Mouse (Mus musculus) gastrocnemius, postnatal 4 days (tissue): ENCODE data around the gene Olfr668. TPM values are rescaled to one million over a fixed set of nuclear protein-coding genes. Genes with fewer than 3 reads are reported as not detected.
"Not testable (repeated sequence)": the region's sequence is repeated elsewhere in the genome, so short reads cannot be mapped to it uniquely, and the experiment has no call there.

Experiments used
- DNase-seq, 2 experiments: peaks; one replicate each; pipeline ENCODE4 v3.0.0; 2021 to 2022; ENCODE audit warnings: low spot score in 2 of 2, mixed read lengths in 2 of 2
- long read RNA-seq, 2 experiments: library from polyadenylated mRNA; stranded (forward); transcript quantifications; one replicate each; pipeline ENCODE4 v2.0.0; 2021
- total RNA-seq, 2 experiments: library from RNA; stranded (reverse); gene quantifications; 2 replicates each; pipeline ENCODE4 v1.2.3; 2021

Gene Olfr668
- not detected for total RNA-seq
- long read RNA-seq, experiment 1: 0 reads
- long read RNA-seq, experiment 2: 0 reads

GRCm38 (mm10) chr7:104927957-104928356, at the start of gene Olfr668:
Gene Olfr668, minus strand, starts transcription at chr7:104928057.
- no peak for DNase-seq

DNA sequence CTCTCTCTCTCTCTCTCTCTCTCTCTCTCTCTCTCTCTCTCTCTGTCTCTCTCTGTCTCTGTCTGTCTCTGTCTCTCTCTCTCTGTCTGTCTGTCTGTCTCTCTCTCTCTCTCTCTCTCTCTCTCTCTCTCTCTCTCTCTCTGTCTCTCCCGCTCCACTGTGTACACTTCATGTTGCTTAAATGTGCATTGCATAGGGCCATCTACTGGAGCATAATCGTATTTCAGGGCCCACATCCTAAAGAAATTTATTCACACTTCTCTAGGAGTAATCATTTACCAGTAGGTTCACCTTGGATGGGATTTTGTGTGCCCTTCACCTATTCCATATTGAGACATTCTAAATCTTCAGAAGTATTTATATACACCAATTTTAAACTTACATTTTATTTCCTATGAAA, 44.6 kb upstream of the Olfr668 start:
- DNase-seq: not testable (repeated sequence)

GRCm38 (mm10) chr7:104962520-104962919, 34.7 kb upstream of the Olfr668 start, which contains the start of gene Olfr670:
Gene Olfr670, minus strand, starts transcription at chr7:104962620.
- no peak for DNase-seq

DNA sequence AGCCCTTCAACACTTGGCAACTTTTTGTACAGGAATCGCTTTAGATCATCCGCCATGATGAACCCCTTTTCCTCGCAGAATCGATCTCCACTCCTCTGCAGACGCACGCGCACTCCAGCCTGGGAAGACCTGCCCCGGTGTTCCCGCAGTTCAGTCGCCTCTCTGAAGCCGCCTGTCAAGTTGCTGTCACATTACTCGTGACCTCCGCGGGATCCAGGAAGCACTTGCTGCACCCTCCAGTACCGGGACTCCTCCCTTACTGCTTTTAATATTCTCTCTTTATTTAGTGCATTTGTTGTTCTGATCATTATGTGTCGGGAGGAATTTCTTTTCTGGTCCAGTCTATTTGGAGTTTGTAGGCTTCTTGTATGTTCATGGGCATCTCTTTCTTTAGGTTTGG, 22.4 kb upstream of the Olfr668 start:
- not testable (repeated sequence) for DNase-seq

DNA sequence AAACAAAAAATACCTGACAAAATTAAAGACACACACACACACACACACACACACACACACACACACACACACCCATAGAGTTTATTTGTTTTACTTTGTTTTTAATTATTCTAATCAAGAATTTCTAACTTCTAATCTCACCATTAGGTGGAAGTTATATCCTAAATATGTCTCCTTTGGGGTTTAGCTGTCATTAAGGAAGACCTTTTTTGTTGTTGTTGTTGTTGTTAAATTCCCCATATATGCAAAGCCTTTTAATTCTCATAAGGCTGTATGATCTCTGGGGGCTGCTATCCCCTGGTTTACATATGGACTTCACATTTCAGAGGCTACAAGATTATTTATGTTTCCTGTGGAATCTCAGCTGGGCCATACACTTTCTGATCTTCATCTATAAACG, 6.1 kb upstream of the Olfr668 start, which contains the start of gene Olfr669:
Gene Olfr669, plus strand, starts transcription at position 301 of the 400 bp plus-strand sequence.
- DNase-seq: no peak

DNA sequence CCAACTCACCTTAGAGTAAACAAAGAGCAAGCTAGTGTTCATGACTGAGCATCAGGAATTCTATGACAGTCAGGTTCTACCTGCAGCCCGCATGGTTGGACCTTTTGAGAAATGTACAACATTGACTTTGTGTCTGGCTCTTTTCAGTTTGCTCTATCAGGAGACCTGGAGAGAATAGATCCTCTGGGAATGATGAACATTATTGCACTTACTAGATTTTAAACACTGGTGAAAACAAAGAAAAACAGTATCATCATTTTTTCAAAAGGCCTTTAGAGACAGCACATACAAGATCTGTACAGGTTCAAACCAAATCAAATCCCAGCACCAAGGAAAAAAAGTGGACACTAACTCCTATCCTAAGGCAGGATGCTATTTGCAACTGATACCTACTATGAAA, 6.5 kb downstream of the Olfr668 start, which contains the start of gene Olfr667:
Gene Olfr667, minus strand, starts transcription at position 101 of the 400 bp plus-strand sequence.
- DNase-seq: no peak

- DNase-seq: no peak
Observed at GRCm38 (mm10) chr7:104895852-104896251, 32.0 kb downstream of the Olfr668 start, which contains the start of gene Olfr666. Gene Olfr666, minus strand, starts transcription at chr7:104895952.

DNA sequence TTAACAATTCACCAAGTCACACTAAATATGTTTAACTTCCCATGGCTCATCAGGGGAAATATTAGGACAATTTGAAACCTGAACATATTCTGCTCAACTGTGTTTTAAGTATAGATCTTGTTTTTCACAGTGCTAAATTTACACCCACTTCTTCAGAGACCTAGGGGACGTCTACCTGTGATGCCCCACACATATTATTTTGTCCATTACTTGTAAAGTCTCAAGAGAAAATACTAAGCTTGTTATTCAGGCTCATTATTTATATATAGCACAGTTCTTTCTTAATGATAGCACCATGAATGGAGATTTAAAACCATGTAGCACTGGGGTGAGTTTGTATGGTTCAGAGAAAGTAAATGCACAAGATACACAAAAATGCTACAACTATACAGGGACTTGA, 50.1 kb downstream of the Olfr668 start, which contains the start of gene Olfr665:
Gene Olfr665, plus strand, starts transcription at position 301 of the 400 bp plus-strand sequence.
- no peak for DNase-seq

Other genes with a start within 250 kb of the Olfr668 start
- gene Olfr661, start 241.6 kb downstream of the Olfr668 start, total RNA-seq: not detected
- gene Usp17le, start 150.6 kb downstream of the Olfr668 start, total RNA-seq: not detected
- gene Usp17lb, start 85.5 kb downstream of the Olfr668 start, total RNA-seq: not detected
- gene Usp17la, start 71.0 kb downstream of the Olfr668 start, total RNA-seq: not detected
- gene Olfr665, start 50.0 kb downstream of the Olfr668 start, total RNA-seq: not detected
- gene Olfr666, start 32.1 kb downstream of the Olfr668 start, total RNA-seq: not detected
- not detected for gene Olfr667, start 6.6 kb downstream of the Olfr668 start, total RNA-seq
- gene Olfr669, start 6.2 kb upstream of the Olfr668 start, total RNA-seq: not detected
- not detected for gene Olfr670, start 34.6 kb upstream of the Olfr668 start, total RNA-seq
- not detected for gene Olfr671, start 51.1 kb upstream of the Olfr668 start, total RNA-seq
- gene Olfr672, start 74.0 kb upstream of the Olfr668 start, total RNA-seq: not detected
- gene Olfr675, start 100.4 kb upstream of the Olfr668 start, total RNA-seq: not detected
- gene Olfr676, start 104.6 kb upstream of the Olfr668 start, total RNA-seq: not detected
- not detected for gene Olfr677, start 123.3 kb upstream of the Olfr668 start, total RNA-seq
- not detected for gene Olfr678, start 136.4 kb upstream of the Olfr668 start, total RNA-seq
- not detected for gene Olfr679, start 153.1 kb upstream of the Olfr668 start, total RNA-seq
- gene Olfr680-ps1, start 164.8 kb upstream of the Olfr668 start, total RNA-seq: not detected
- gene Olfr681, start 188.8 kb upstream of the Olfr668 start, total RNA-seq: not detected
- gene Olfr683, start 219.0 kb upstream of the Olfr668 start, total RNA-seq: not detected
- gene Olfr684, start 235.6 kb upstream of the Olfr668 start, total RNA-seq: not detected